Mouse (Mus musculus) thymus, adult 2 months (tissue): ENCODE results near the gene Lce3e.

Experiments
- CTCF ChIP-seq: fragments of 200-500 bp; IDR thresholded peaks from 2 replicates; pipeline ENCODE4 v1.5.1; 2012; ENCODE audit warnings: mild to moderate bottlenecking, control low read depth, low read length, moderate library complexity, borderline replicate concordance; ENCODE audit not compliant: control insufficient read depth, poor library complexity, insufficient read depth; ENCODE audit errors: extremely low read depth
- POLR2A ChIP-seq: fragments of 200-500 bp; IDR thresholded peaks from 2 replicates; pipeline ENCODE4 v1.6.1; 2012; ENCODE audit warnings: mild to moderate bottlenecking, low read length, control low read depth, moderate library complexity; ENCODE audit not compliant: control insufficient read depth, poor library complexity, insufficient read depth; ENCODE audit errors: extremely low read depth

GRCm38 (mm10) chr3:92920364-92920763 is 46.5 kb upstream of the Lce3e start:
- TF ChIP-seq POLR2A: no peak
- TF ChIP-seq CTCF: no peak
